Mouse (Mus musculus): Measurements from ENCODE around the gene Gtf2ird1. TPM values are rescaled to one million over a fixed set of nuclear protein-coding genes. Genes with fewer than 3 reads are reported as not detected.
"Not testable (repeated sequence)": the region's sequence is repeated elsewhere in the genome, so short reads cannot be mapped to it uniquely, and the experiment has no call there.

Gene Gtf2ird1
- polyA plus RNA-seq, 1 experiment from 2014 or later: 84.4 TPM

DNA sequence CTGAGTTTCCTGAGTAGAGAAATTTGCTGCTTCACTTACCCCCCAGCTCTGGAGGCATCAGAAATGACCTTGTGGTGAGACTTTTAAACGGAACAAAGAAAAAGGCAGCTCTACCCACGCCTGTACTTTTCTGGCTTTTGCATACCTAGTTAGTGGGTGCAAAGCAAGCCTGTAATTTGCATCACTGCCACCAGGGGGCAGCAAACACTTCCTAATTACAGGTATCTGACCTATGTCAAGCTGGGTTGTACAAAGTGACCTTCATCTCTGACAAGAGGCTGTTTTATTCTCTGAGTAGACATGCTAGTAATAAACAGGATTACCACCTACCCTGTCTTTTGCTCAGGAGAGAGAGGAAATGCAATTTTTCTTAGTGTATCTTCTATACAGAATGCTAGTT, 71.4 kb downstream of the Gtf2ird1 start:
- H3K27me3 ChIP-seq (replicated peaks): no peaks in the 10 kb centered on the region
- no peak overlapping the region for H3K4me3 ChIP-seq (replicated peaks)
- peak; percentile 27; the same call in 1 of the 2 replicates for ATAC-seq
- H3K4me1 ChIP-seq (replicated peaks): no peaks in the 10 kb centered on the region
- no peak overlapping the region for H3K9ac ChIP-seq
- no peaks in the 10 kb centered on the region for H3K9me3 ChIP-seq
- WGBS: 68% methylated on average over 2 of the region's 2 CpGs
- H3K4me2 ChIP-seq (replicated peaks): no peak overlapping the region
- H3K27ac ChIP-seq: no peak overlapping the region
- H3K36me3 ChIP-seq: peaks cover 72% of the 10 kb centered on the region

DNA sequence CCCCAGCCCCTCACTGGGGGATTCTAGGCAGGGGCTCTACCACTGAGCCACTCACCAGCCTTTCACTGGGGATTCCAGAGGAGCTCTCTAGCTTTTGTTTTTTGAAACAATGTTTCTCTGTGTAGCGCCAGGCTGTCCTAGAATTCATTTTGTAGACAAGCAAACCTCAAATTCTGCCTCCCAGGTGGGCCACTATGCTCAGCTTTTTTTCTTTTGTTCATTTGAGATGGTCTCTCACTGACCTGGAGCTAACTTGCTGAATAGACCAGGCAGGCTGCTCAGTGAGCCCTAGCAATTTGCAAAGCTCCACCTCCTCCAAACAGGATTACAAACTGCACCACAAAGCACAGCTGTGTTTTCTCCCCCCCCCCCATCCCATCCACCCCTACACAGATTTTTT, 81.3 kb downstream of the Gtf2ird1 start:
- H3K36me3 ChIP-seq: peaks cover 18% of the 10 kb centered on the region
- no peak overlapping the region for H3K4me2 ChIP-seq (replicated peaks)
- H3K4me3 ChIP-seq (replicated peaks): no peak overlapping the region
- H3K9me3 ChIP-seq: no peaks in the 10 kb centered on the region
- no peak overlapping the region for H3K9ac ChIP-seq
- H3K4me1 ChIP-seq (replicated peaks): no peaks in the 10 kb centered on the region
- no peak overlapping the region for H3K27ac ChIP-seq
- ATAC-seq: no peak
- whole genome bisulfite sequencing: 97% methylated on average over 1 of the region's 1 CpGs
- H3K27me3 ChIP-seq (replicated peaks): no peaks in the 10 kb centered on the region

DNA sequence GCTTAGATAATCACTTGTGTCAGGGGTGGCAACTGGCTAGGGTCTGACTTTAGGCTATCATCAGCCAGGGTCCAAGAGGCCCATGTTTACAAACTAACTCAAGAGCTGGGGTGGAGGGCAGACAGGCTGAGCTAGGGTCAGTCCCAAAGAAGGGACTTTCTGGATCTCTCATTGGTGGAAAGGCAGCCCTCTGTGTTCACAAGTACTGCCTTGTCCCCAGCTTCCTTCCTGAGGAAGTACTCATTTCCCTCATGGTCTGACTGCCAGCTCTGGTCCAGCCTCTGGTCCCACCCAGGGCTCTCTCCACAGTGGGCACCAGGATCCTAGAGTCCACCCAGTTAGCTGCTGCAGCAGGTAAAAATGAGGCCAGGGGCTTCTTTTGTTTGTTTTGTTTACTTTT, 82.0 kb downstream of the Gtf2ird1 start:
- no peaks in the 10 kb centered on the region for H3K4me1 ChIP-seq (replicated peaks)
- no peaks in the 10 kb centered on the region for H3K27me3 ChIP-seq (replicated peaks)
- peaks cover 18% of the 10 kb centered on the region for H3K36me3 ChIP-seq
- peak overlapping the region; percentile 76 for H3K27ac ChIP-seq
- 0 out of 2 replicates have a peak, but pooled peaks have one; percentile 38 for ATAC-seq
- no peak overlapping the region for H3K4me3 ChIP-seq (replicated peaks)
- no peak overlapping the region for H3K9ac ChIP-seq
- H3K9me3 ChIP-seq: no peaks in the 10 kb centered on the region
- no peak overlapping the region for H3K4me2 ChIP-seq (replicated peaks)

- ATAC-seq: 0 out of 2 replicates have a peak, but pooled peaks have one; percentile 49
- H3K9ac ChIP-seq: no peak overlapping the region
- H3K4me3 ChIP-seq (replicated peaks): no peak overlapping the region
- 69% methylated on average over 9 of the region's 9 CpGs for WGBS
- H3K27ac ChIP-seq: peak overlapping the region; percentile 76
- H3K4me2 ChIP-seq (replicated peaks): no peak overlapping the region
- H3K9me3 ChIP-seq: no peaks in the 10 kb centered on the region
- H3K36me3 ChIP-seq: peaks cover 18% of the 10 kb centered on the region
- H3K27me3 ChIP-seq (replicated peaks): no peaks in the 10 kb centered on the region
- no peaks in the 10 kb centered on the region for H3K4me1 ChIP-seq (replicated peaks)
Observed at GRCm38 (mm10) chr5:134373912-134374488, 82.5 kb downstream of the Gtf2ird1 start.

DNA sequence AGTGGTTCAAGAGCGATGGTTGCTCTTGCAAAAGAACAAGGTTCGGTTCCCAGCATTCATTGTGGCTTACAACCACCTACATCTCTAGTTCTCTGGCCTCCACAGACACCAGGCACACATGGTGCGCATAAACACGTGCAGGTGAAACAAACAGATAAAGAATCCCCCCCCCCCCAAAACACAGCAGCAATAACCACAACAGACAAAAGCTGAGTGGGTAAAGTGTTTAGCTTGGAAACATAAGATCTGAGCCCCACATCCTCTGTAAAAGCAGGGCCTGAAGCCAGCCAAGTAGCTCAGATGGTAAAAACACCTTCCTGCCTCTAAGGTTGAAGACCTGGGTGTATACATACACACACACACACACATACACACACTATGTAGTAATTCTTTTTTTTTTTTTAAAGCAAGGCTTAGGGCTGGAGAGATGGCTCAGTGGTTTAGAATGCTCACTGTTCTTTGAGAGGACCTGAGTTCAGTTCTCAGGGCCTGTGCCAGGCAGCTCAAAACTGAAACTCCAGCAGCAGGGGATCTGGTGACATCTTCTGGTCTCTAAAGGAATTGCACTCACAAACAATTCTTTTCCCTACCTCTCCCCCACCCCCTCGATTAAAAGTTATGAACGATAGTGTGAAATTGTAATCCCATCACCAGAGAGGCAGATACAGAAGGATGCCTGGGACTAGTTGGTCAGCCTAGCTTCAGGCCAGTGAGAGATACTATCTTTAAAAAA, 83.4 kb downstream of the Gtf2ird1 start:
- Histone ChIP-seq H3K4me2 (replicated peaks) (no peak overlapping the region), H3K4me3 (replicated peaks) (no peak overlapping the region), H3K4me1 (replicated peaks) (no peaks in the 10 kb centered on the region), H3K9me3 (no peaks in the 10 kb centered on the region), H3K9ac (no peak overlapping the region), H3K27ac (no peak overlapping the region), H3K27me3 (replicated peaks) (no peaks in the 10 kb centered on the region), H3K36me3 (peaks cover 17% of the 10 kb centered on the region)
- ATAC-seq: no peak
- WGBS: 97% methylated on average over 6 of the region's 6 CpGs

GRCm38 (mm10) chr5:134371511-134372289, 84.8 kb downstream of the Gtf2ird1 start:
- Histone ChIP-seq H3K36me3 (peaks cover 9% of the 10 kb centered on the region), H3K9ac (no peak overlapping the region), H3K4me1 (replicated peaks) (no peaks in the 10 kb centered on the region), H3K4me2 (replicated peaks) (no peak overlapping the region), H3K27ac (no peak overlapping the region), H3K27me3 (replicated peaks) (no peaks in the 10 kb centered on the region), H3K9me3 (no peaks in the 10 kb centered on the region), H3K4me3 (replicated peaks) (no peak overlapping the region)
- no peak for ATAC-seq
- 82% methylated on average over 5 of the region's 5 CpGs for WGBS

GRCm38 (mm10) chr5:134370831-134371230, 85.7 kb downstream of the Gtf2ird1 start:
- no peak for ATAC-seq
- Histone ChIP-seq H3K4me1 (replicated peaks) (no peaks in the 10 kb centered on the region), H3K36me3 (peaks cover 14% of the 10 kb centered on the region), H3K27ac (no peak overlapping the region), H3K4me3 (replicated peaks) (no peak overlapping the region), H3K9ac (no peak overlapping the region), H3K9me3 (no peaks in the 10 kb centered on the region), H3K4me2 (replicated peaks) (no peak overlapping the region), H3K27me3 (replicated peaks) (no peaks in the 10 kb centered on the region)
- WGBS: 81% methylated on average over 2 of the region's 2 CpGs

DNA sequence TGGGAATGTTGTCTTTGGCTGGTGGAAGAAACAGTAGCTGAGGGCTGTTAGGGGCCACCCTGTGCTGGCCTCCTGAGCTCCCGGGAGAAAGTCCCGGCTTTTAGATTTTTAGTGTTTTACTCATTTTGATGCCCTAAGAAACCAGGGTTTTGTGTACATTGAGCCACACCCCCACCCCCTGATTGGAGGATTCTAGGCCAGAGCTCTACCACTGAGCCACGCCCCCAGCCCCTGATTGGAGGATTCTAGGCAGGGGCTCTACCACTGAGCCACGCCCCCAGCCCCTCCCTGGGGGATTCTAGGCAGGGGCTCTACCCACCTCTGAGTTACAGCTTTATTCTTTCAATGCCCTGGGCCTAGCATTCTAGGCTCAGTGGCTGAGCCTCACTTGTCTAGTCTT, 97.4 kb downstream of the Gtf2ird1 start:
- Histone ChIP-seq H3K9ac (no peak overlapping the region), H3K4me3 (replicated peaks) (no peak overlapping the region), H3K27ac (no peak overlapping the region), H3K9me3 (no peaks in the 10 kb centered on the region), H3K4me2 (replicated peaks) (no peak overlapping the region), H3K27me3 (replicated peaks) (no peaks in the 10 kb centered on the region), H3K36me3 (peaks cover 35% of the 10 kb centered on the region), H3K4me1 (replicated peaks) (no peaks in the 10 kb centered on the region)
- 84% methylated on average over 4 of the region's 4 CpGs for WGBS
- no peak for ATAC-seq

- not testable (repeated sequence) for H3K4me2 ChIP-seq (replicated peaks); H3K4me1 ChIP-seq (replicated peaks); H3K9me3 ChIP-seq; H3K4me3 ChIP-seq (replicated peaks); ATAC-seq; H3K27me3 ChIP-seq (replicated peaks); H3K27ac ChIP-seq; H3K9ac ChIP-seq
- H3K36me3 ChIP-seq: peaks cover 21% of the 10 kb centered on the region
- 88% methylated on average over 4 of the region's 4 CpGs for WGBS
Observed at GRCm38 (mm10) chr5:134355372-134355771, 101.1 kb downstream of the Gtf2ird1 start.

DNA sequence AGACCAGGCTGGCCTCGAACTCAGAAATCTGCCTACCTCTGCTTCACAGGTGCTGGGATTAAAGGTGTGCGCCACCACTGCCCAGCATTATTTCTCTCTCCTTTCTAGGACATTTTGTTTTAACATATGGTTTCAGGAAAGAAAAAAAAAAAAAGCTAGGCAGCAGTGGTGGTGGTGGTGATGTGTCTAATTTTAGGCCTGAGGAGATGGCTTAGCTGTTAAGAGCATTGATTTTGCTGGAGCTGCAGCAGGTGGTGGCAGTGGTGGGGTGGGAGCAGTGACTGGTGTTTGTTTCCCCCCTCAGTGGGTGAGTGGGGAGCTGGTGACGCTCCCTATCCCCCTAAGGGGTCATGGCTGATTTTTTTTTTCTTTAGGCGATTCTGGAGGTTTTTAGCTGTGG, 103.4 kb downstream of the Gtf2ird1 start:
- H3K9me3 ChIP-seq: no peaks in the 10 kb centered on the region
- H3K27me3 ChIP-seq (replicated peaks): no peaks in the 10 kb centered on the region
- no peak overlapping the region for H3K4me2 ChIP-seq (replicated peaks)
- H3K9ac ChIP-seq: no peak overlapping the region
- H3K36me3 ChIP-seq: peaks cover 1% of the 10 kb centered on the region; the same call in 1 of the 2 replicates
- no peak overlapping the region for H3K27ac ChIP-seq
- no peak for ATAC-seq
- WGBS: 74% methylated on average over 4 of the region's 4 CpGs
- no peak overlapping the region for H3K4me3 ChIP-seq (replicated peaks)
- H3K4me1 ChIP-seq (replicated peaks): peaks cover 5% of the 10 kb centered on the region; the same call in 1 of the 2 replicates

DNA sequence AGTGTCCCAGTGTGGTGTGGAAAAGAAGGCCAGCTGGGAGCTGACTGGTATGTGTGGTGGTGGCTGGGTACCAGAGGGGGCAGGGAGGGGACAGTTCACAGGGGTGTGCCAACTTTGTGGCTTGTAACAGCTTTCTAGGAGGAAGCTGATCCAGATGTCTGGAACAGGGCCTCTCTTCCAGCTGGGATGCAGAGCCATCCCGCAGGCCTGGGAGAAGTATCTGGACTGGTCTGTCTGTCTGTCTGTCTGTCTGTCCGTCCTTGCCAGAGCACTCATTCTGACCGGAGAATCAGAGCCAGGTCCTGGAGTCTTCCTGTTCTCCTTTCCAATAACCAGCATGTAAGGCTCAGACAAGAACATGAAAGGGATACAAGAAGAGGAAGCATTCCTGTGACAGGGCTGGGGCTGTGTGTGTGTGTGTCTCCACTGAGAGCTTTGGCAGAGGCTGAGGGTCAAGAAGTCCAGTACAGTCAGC, 104.0 kb downstream of the Gtf2ird1 start:
- H3K4me1 ChIP-seq (replicated peaks): peaks cover 5% of the 10 kb centered on the region; the same call in 1 of the 2 replicates
- no peak overlapping the region for H3K4me3 ChIP-seq (replicated peaks)
- no peaks in the 10 kb centered on the region for H3K9me3 ChIP-seq
- no peak overlapping the region for H3K4me2 ChIP-seq (replicated peaks)
- H3K9ac ChIP-seq: no peak overlapping the region
- 77% methylated on average over 3 of the region's 3 CpGs for WGBS
- ATAC-seq: no peak
- no peak overlapping the region for H3K27ac ChIP-seq
- no peaks in the 10 kb centered on the region for H3K27me3 ChIP-seq (replicated peaks)
- no peaks in the 10 kb centered on the region for H3K36me3 ChIP-seq

DNA sequence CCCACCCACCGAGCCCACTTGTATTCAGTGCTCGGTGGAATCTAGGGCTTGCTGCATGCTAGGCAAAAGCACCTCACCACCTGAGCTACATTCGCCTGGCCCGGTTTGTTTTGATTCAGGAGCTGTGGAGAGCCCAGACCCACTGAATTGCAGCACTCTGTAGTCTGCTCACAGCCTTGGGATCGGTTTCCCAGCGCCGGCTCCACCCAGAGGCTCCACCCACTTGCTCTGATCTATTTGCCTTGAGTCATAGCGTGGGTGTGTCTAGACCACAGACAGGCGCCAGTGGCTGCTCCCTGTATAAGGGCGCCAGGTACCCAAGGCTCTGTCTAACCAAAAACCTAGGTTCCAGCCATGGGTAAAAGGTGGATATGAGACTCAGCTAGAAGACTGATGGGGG, 105.9 kb downstream of the Gtf2ird1 start:
- H3K4me2 ChIP-seq (replicated peaks): peak overlapping the region; percentile 38
- no peak overlapping the region for H3K27ac ChIP-seq
- WGBS: 7% methylated on average over 10 of the region's 10 CpGs
- no peaks in the 10 kb centered on the region for H3K9me3 ChIP-seq
- no peak overlapping the region for H3K4me3 ChIP-seq (replicated peaks)
- peaks cover 5% of the 10 kb centered on the region; the same call in 1 of the 2 replicates for H3K4me1 ChIP-seq (replicated peaks)
- ATAC-seq: peak; percentile 95
- no peak overlapping the region for H3K9ac ChIP-seq
- H3K36me3 ChIP-seq: no peaks in the 10 kb centered on the region
- no peaks in the 10 kb centered on the region for H3K27me3 ChIP-seq (replicated peaks)

All from intestine, embryonic 15.5 days (tissue).